Comparison of ENCODE assay signal across 8 mouse cellular contexts in genomic region chr5:35901226-35901809, GRCm38 (mm10). TPM values are rescaled to one million over a fixed set of nuclear protein-coding genes. Genes with fewer than 3 reads are reported as not detected.
DNase-seq lines count a peak whose midpoint lies in the region; ATAC-seq and TF ChIP-seq lines count a peak whose summit lies in the region.

No protein-coding gene starts in this region.

- no peaks in the 10 kb centered on the region for H3K9me3 ChIP-seq in liver, postnatal 0 days (ENCODE audit: low read length)

- H3K4me3 ChIP-seq in gastrocnemius, adult 2 months: no peak overlapping the region
- no peak overlapping the region for H3K4me3 ChIP-seq in liver, postnatal 0 days (ENCODE audit: low read depth, low read length)

- no peaks in the 10 kb centered on the region for H3K27me3 ChIP-seq in liver, postnatal 0 days (ENCODE audit: insufficient read depth, low read length)

- intact Hi-C loops in gastrocnemius, adult 2 months (cut with DNase I): no loop called here

- peak overlapping the region; percentile 18; the same call in 1 of the 2 replicates for H3K4me2 ChIP-seq in liver, postnatal 0 days (ENCODE audit: low read depth, low read length)

- no peak for DNase-seq in gastrocnemius, adult 2 months
- no peak for DNase-seq in gastrocnemius, adult 18-20 months (ENCODE audit: low spot score)
- DNase-seq in retina, postnatal 1 day: peak; percentile 38
- no peak for DNase-seq in retina, embryonic 14.5 days (ENCODE audit: low spot score)
- no peak for DNase-seq in liver, postnatal 0 days
- DNase-seq in yolk sac, embryonic 10.5 days (ENCODE audit: low spot score): peak; percentile 87
- no peak for DNase-seq in layer of hippocampus, adult 8-10 months (ENCODE audit: low spot score in 2 of 2)
- DNase-seq in ovary, adult 18-20 months (ENCODE audit: low spot score): no peak

- WGBS in liver, postnatal 0 days (ENCODE audit: insufficient replicate concordance): 36% methylated on average over 11 of the region's 12 CpGs

- ATAC-seq in liver, postnatal 0 days: no peak

- H3K4me1 ChIP-seq in liver, postnatal 0 days (ENCODE audit: insufficient read depth): peaks cover 5% of the 10 kb centered on the region

- TF ChIP-seq CTCF in gastrocnemius, adult 2 months (IDR thresholded peaks at IDR 0.05): no peak
- TF ChIP-seq CTCF in liver, postnatal 0 days (IDR thresholded peaks at IDR 0.05; ENCODE audit: low read depth): no peak

- H3K9ac ChIP-seq in liver, postnatal 0 days (replicated peaks): no peak overlapping the region

- H3K27ac ChIP-seq in gastrocnemius, adult 2 months: peak overlapping the region; percentile 35; the same call in 1 of the 2 replicates
- H3K27ac ChIP-seq in liver, postnatal 0 days (ENCODE audit: low read depth): peak overlapping the region; percentile 16; the same call in 1 of the 2 replicates

- no peak for TF ChIP-seq EP300 in liver, postnatal 0 days (IDR thresholded peaks at IDR 0.05; ENCODE audit: low read depth)

- no peaks in the 10 kb centered on the region for H3K36me3 ChIP-seq in liver, postnatal 0 days (replicated peaks; ENCODE audit: insufficient read depth, low read length)

RNA-seq across cellular contexts. Expression of gene Afap1, which starts 8.2 kb away (rescaled TPM):
- 1 to 10 TPM; 7.4 to 8.3 TPM for total RNA-seq in gastrocnemius, adult 2 months (2021)
- total RNA-seq in gastrocnemius, adult 18-20 months (2021): 1 to 10 TPM; 5.8 to 7.8 TPM
- polyA plus RNA-seq in liver, postnatal 0 days (2015; fragmentation: Nextera tagmentation; extraction: Ambion mirVana): 1.1 and 1.2 TPM in 2 replicates
- total RNA-seq in layer of hippocampus, adult 8-10 months (2022): 10 to 100 TPM; 26.1 to 37.1 (median 28.7) TPM

Comparison
In these comparisons a context has a peak if more than half of its experiments do, and no peak if none do; other contexts are left out.
1. DNase-seq: peak in retina, postnatal 1 day (single experiment) and yolk sac, embryonic 10.5 days (single experiment); none in gastrocnemius, adult 2 months (single experiment), gastrocnemius, adult 18-20 months (single experiment), retina, embryonic 14.5 days (single experiment), liver, postnatal 0 days (single experiment), layer of hippocampus, adult 8-10 months (0 of 2) and ovary, adult 18-20 months (single experiment).